Mouse (Mus musculus): ENCODE measurements around the gene Anapc13. TPM values are rescaled to one million over a fixed set of nuclear protein-coding genes. Genes with fewer than 3 reads are reported as not detected.
A peak's percentile ranks its signal among the peaks of the same experiment; 100 is the strongest.

Anapc13 gene
- 72.5 and 91.9 TPM in 2 replicates for polyA plus RNA-seq (2015; fragmentation: Nextera tagmentation; extraction: Ambion mirVana)

DNA sequence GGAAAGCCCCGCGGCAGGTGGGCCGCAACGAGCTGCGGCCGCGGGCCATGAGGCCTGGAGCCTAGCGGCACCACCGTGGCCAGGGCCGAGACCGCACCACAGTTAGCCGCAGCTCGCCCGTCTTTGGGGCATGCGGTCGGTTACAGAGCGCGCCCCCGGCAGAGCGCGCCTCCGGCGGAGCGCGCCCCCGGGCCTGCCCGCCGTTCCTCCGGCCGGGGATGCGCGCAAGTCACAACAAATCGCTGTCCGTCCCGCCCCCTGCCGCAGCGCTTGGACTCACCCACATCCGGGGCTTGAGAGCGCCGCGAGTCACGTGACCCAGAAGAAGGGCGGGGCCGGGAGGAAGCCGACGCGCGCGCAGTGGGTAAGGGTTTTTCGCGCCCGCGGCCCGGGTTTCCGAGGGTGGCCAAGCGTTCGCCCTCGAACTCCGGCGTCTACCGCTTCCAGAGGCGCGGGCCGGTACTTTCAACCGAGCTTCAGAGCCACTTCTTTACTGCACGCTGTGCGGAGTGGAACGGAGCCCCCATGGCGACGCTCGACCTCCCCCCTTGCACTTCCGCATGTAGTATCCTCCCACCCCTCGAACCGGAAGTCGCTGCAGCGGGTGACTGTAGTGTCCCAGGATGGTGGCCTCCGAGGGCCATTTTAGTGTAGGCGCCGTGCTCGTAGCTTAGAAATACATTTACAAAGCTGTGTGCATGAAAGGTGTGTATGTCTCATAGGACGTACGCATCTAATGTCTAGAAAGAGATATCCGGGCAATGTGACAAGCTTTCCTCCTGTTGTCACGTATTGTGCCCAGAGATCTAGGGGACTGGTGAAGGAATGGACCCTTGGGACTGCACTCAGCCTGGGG, at the start of gene Anapc13, which contains the start of gene Cep63:
Gene Anapc13 (plus strand): TSS at position 314 of the 856 bp plus-strand sequence.
Gene Cep63 (minus strand): TSS at position 552 of the 856 bp plus-strand sequence.
- Histone ChIP-seq H3K9me3 (replicated peaks) (no peaks in the 10 kb centered on the region), H3K9ac (peak within 1 kb of the TSS; percentile 96), H3K4me2 (peak within 1 kb of the TSS; percentile 90), H3K27me3 (no peaks in the 10 kb centered on the region), H3K4me3 (replicated peaks) (peak within 1 kb of the TSS; percentile 96), H3K4me1 (replicated peaks) (peaks cover 46% of the 10 kb centered on the region), H3K36me3 (replicated peaks) (0 out of 2 replicates have a peak, but pooled peaks cover 4% of the 10 kb centered on the region), H3K27ac (replicated peaks) (peak within 1 kb of the TSS; percentile 92)
- under 1% methylated on average over 83 of the region's 84 CpGs for WGBS (ENCODE audit: insufficient replicate concordance)
- ATAC-seq (ENCODE audit: insufficient read depth) = peak; percentile 95

DNA sequence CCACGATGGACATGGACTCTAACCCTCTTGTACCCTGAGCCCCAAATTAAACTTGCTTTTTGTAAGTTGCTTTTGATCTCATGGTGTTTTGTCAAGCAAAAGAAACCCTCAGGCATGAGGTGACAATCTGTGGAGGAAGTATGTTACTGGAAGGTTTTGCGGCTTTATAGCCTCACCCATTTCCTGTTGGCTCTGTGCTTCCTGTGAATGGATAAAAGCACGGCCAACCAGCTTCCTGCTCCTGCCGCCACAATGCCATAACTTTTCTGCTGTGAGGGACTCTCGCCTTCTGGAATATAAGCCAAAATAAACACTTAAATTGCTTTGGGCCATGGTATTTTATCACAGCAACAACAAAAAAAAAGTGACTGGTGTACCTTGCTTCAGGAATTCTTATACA, 48.6 kb upstream of the Anapc13 start:
- Histone ChIP-seq H3K4me2 (no peak overlapping the region), H3K27me3 (no peaks in the 10 kb centered on the region), H3K4me1 (replicated peaks) (no peaks in the 10 kb centered on the region), H3K9me3 (replicated peaks) (no peaks in the 10 kb centered on the region), H3K27ac (replicated peaks) (no peak overlapping the region), H3K36me3 (replicated peaks) (no peaks in the 10 kb centered on the region), H3K9ac (no peak overlapping the region), H3K4me3 (replicated peaks) (no peak overlapping the region)
- WGBS (ENCODE audit: insufficient replicate concordance) = 24% methylated on average over 5 of the region's 5 CpGs
- no peak for ATAC-seq (ENCODE audit: insufficient read depth)

DNA sequence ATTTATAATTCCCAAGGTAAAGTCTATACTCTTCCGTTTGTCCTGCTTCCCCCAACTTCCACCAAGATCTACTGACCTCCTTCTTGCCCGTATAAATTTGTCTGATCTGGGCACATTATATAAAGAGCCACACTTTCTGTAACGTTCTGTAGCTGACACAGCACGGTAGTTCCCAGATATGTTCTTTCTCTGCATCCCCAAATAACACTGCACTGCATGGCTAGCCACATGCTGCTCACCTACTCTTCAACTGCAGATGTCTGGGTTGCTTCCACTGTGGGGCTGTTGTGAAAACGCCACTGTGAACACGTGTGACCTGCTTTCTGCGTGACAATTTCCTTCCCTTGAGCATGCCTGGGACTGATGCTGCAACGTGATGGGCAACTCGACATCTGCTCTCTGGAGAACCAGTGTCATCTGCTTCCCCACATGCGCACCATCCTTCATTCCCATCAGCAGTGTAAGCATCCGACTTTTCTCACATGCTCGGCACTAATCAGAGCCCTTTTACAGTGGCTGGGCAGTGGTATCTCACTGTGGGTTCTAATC, 44.1 kb upstream of the Anapc13 start:
- ATAC-seq (ENCODE audit: insufficient read depth) = no peak
- Histone ChIP-seq H3K4me3 (replicated peaks) (no peak overlapping the region), H3K9me3 (replicated peaks) (no peaks in the 10 kb centered on the region), H3K4me1 (replicated peaks) (no peaks in the 10 kb centered on the region), H3K36me3 (replicated peaks) (peaks cover 11% of the 10 kb centered on the region; the same call in 1 of the 2 replicates), H3K9ac (no peak overlapping the region), H3K4me2 (no peak overlapping the region), H3K27me3 (no peaks in the 10 kb centered on the region), H3K27ac (replicated peaks) (no peak overlapping the region)
- 68% methylated on average over 12 of the region's 12 CpGs for WGBS (ENCODE audit: insufficient replicate concordance)

GRCm38 (mm10) chr9:102587347-102587746, 38.7 kb upstream of the Anapc13 start:
- ATAC-seq (ENCODE audit: insufficient read depth) = no peak
- Histone ChIP-seq H3K36me3 (replicated peaks) (peaks cover 17% of the 10 kb centered on the region; the same call in 1 of the 2 replicates), H3K9ac (no peak overlapping the region), H3K9me3 (replicated peaks) (no peaks in the 10 kb centered on the region), H3K27ac (replicated peaks) (no peak overlapping the region), H3K4me1 (replicated peaks) (no peaks in the 10 kb centered on the region), H3K4me2 (no peak overlapping the region), H3K27me3 (no peaks in the 10 kb centered on the region), H3K4me3 (replicated peaks) (no peak overlapping the region)
- WGBS (ENCODE audit: insufficient replicate concordance) = 78% methylated on average over 5 of the region's 5 CpGs

GRCm38 (mm10) chr9:102594667-102595393, 31.3 kb upstream of the Anapc13 start:
- H3K9ac ChIP-seq = no peak overlapping the region
- WGBS (ENCODE audit: insufficient replicate concordance) = 69% methylated on average over 6 of the region's 6 CpGs
- no peaks in the 10 kb centered on the region for H3K27me3 ChIP-seq
- peaks cover 31% of the 10 kb centered on the region for H3K36me3 ChIP-seq (replicated peaks)
- H3K9me3 ChIP-seq (replicated peaks) = no peaks in the 10 kb centered on the region
- no peak for ATAC-seq (ENCODE audit: insufficient read depth)
- no peak overlapping the region for H3K4me3 ChIP-seq (replicated peaks)
- H3K27ac ChIP-seq (replicated peaks) = no peak overlapping the region
- H3K4me2 ChIP-seq = no peak overlapping the region
- H3K4me1 ChIP-seq (replicated peaks) = no peaks in the 10 kb centered on the region

GRCm38 (mm10) chr9:102595662-102596436, 30.2 kb upstream of the Anapc13 start:
- H3K36me3 ChIP-seq (replicated peaks) = peaks cover 31% of the 10 kb centered on the region
- no peaks in the 10 kb centered on the region for H3K27me3 ChIP-seq
- no peaks in the 10 kb centered on the region for H3K4me1 ChIP-seq (replicated peaks)
- H3K9ac ChIP-seq = no peak overlapping the region
- no peak overlapping the region for H3K4me2 ChIP-seq
- no peak overlapping the region for H3K27ac ChIP-seq (replicated peaks)
- H3K9me3 ChIP-seq (replicated peaks) = no peaks in the 10 kb centered on the region
- no peak for ATAC-seq (ENCODE audit: insufficient read depth)
- WGBS (ENCODE audit: insufficient replicate concordance) = 69% methylated on average over 8 of the region's 8 CpGs
- no peak overlapping the region for H3K4me3 ChIP-seq (replicated peaks)

DNA sequence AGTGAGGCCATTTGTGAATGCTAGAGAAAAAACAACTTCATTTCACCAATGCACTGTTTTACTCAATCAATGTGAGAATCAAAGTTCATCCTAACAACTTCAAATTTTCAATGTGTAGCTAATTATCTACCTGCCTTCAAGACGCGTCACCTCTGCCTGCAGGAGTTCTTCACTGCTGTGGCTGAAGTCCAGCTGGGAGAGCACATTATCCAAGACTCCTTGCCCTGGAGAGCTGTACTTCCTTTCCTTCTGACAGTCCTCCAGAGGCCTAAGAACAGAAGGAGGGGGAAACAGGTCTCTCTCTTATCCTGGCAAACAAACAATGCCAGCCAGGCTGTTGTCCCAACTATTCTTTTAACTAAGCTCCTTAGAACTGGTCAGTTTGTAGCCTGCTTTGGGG, 24.9 kb upstream of the Anapc13 start:
- Histone ChIP-seq H3K27ac (replicated peaks) (no peak overlapping the region), H3K4me2 (no peak overlapping the region), H3K9me3 (replicated peaks) (no peaks in the 10 kb centered on the region), H3K4me1 (replicated peaks) (no peaks in the 10 kb centered on the region), H3K27me3 (no peaks in the 10 kb centered on the region), H3K9ac (no peak overlapping the region), H3K36me3 (replicated peaks) (peaks cover 21% of the 10 kb centered on the region), H3K4me3 (replicated peaks) (no peak overlapping the region)
- 80% methylated on average over 2 of the region's 2 CpGs for WGBS (ENCODE audit: insufficient replicate concordance)
- ATAC-seq (ENCODE audit: insufficient read depth) = no peak

DNA sequence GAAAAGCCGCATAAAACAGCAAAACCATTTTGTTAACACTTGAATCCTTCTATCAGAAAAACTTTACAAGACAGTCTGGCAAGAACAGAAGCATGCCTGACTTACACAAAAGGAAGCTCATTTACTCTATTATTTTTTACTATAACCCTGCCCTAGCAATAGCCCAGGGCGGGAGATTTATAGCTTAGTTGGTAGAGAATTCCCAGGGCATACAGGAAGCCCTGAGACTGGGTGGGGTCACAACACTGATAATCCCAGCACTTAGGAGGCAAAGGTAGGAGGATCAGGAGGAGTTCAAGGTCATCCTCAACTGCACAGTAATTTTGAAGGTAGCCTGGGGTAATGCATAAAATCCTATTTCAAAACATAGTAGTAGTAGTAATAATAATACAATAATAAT, 24.4 kb upstream of the Anapc13 start:
- Histone ChIP-seq H3K4me2 (no peak overlapping the region), H3K27ac (replicated peaks) (no peak overlapping the region), H3K9me3 (replicated peaks) (no peaks in the 10 kb centered on the region), H3K36me3 (replicated peaks) (peaks cover 17% of the 10 kb centered on the region), H3K4me3 (replicated peaks) (no peak overlapping the region), H3K9ac (no peak overlapping the region), H3K27me3 (no peaks in the 10 kb centered on the region), H3K4me1 (replicated peaks) (no peaks in the 10 kb centered on the region)
- WGBS (ENCODE audit: insufficient replicate concordance) = 61% methylated on average over 2 of the region's 2 CpGs
- ATAC-seq (ENCODE audit: insufficient read depth) = no peak

- no peaks in the 10 kb centered on the region for H3K4me1 ChIP-seq (replicated peaks)
- no peak overlapping the region for H3K27ac ChIP-seq (replicated peaks)
- H3K27me3 ChIP-seq = no peaks in the 10 kb centered on the region
- no peak for ATAC-seq (ENCODE audit: insufficient read depth)
- no peak overlapping the region for H3K4me2 ChIP-seq
- peaks cover 22% of the 10 kb centered on the region for H3K36me3 ChIP-seq (replicated peaks)
- WGBS (ENCODE audit: insufficient replicate concordance) = 85% methylated on average over 6 of the region's 6 CpGs
- H3K4me3 ChIP-seq (replicated peaks) = no peak overlapping the region
- no peaks in the 10 kb centered on the region for H3K9me3 ChIP-seq (replicated peaks)
- H3K9ac ChIP-seq = no peak overlapping the region
These were observed 20.9 kb upstream of the Anapc13 start for GRCm38 (mm10) chr9:102605162-102605561.

- no peak for ATAC-seq (ENCODE audit: insufficient read depth)
- Histone ChIP-seq H3K9me3 (replicated peaks) (no peaks in the 10 kb centered on the region), H3K27me3 (no peaks in the 10 kb centered on the region), H3K27ac (replicated peaks) (no peak overlapping the region), H3K9ac (no peak overlapping the region), H3K36me3 (replicated peaks) (peaks cover 33% of the 10 kb centered on the region), H3K4me1 (replicated peaks) (no peaks in the 10 kb centered on the region), H3K4me3 (replicated peaks) (no peak overlapping the region), H3K4me2 (no peak overlapping the region)
- WGBS (ENCODE audit: insufficient replicate concordance) = 60% methylated on average over 5 of the region's 5 CpGs
These were observed 18.6 kb upstream of the Anapc13 start for GRCm38 (mm10) chr9:102607471-102607870.
